Mouse (Mus musculus): ENCODE measurements at regions not wholly inside any gene's neighbourhood (a gene's known extent, or its start where the extent isn't known, plus 50 kb on each side); places are given as distances from the start of the nearest gene placed in this dataset.
A peak's percentile ranks its signal among the peaks of the same experiment; 100 is the strongest.

- DNase-seq (ENCODE audit: low spot score): peak; percentile 12
Measured at GRCm38 (mm10) chr1:45575131-45575530, 72.0 kb upstream of the Col5a2 start.

- DNase-seq (ENCODE audit: low spot score): no peak
Measured at GRCm38 (mm10) chr1:45580466-45580865, 77.4 kb upstream of the Col5a2 start.

GRCm38 (mm10) chr1:45587351-45588025 is 84.4 kb upstream of the Col5a2 start:
- DNase-seq (ENCODE audit: low spot score): no peak

DNA sequence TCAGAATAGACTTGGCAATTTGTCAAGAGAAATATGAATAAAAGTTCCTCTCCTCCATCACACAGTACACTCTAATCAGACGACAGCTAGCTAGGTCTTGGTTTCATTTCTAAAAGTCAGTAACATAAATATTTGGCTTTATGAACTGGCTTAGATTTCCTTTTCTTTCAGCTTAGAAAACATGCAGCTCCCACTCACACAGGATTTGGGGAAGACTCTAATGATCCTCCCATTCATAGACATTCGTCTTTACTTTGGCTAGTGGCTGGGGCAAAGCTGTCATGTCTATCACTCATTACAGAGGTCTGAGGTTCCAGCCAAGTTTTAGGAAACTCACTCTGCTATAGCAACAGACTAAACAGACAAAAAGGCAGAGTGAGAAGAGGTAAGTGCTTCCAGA is 94.2 kb upstream of the Col5a2 start:
- DNase-seq (ENCODE audit: low spot score): no peak

DNA sequence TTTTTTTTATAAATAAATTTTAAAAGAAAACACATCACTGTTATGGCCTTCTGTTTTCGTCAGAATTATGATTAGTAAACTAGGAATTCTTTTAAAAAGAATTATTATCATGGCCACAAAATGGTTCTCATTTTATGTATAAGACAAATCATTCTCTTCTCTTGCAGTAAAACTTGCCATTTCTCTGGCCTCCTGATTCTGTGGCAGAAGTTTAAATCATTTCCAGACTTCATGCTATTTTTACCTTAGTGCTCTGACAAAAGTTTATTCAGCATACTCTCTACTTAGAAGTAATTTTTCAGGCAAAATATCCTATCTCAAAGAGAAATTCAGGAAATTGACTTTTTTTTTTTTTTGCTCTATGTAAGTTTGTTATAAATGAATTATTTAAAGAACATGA is 96.3 kb upstream of the Col5a2 start:
- no peak for DNase-seq (ENCODE audit: low spot score)

- no peak for DNase-seq (ENCODE audit: low spot score)
Measured at GRCm38 (mm10) chr1:45600011-45600410, 96.9 kb upstream of the Col5a2 start.

- DNase-seq (ENCODE audit: low spot score): no peak
Measured at GRCm38 (mm10) chr1:45605571-45605970, 102.5 kb upstream of the Col5a2 start.

- DNase-seq (ENCODE audit: low spot score): no peak
Measured at GRCm38 (mm10) chr1:45608316-45608715, 105.2 kb upstream of the Col5a2 start.

DNA sequence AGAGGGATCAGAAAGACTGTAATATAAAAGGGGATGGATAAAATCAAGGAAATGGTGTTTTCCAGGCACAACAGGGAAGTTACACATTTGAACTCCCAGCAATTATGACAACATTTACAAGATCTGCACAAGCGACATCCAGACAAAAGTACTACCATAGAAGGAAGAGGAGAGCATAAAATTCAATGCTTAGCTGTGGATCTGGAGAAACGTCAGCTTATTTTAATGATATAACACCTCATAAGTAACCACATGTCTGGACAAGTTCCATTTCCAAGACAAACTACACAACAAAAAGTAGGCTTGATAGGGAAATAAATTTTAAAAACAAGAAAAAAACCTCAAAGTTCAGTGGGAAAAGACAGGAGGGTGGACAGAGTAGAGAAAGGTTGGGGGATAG is 115.9 kb upstream of the Col5a2 start:
- no peak for DNase-seq (ENCODE audit: low spot score)

GRCm38 (mm10) chr1:45625921-45626320 is 122.8 kb upstream of the Col5a2 start:
- DNase-seq (ENCODE audit: low spot score): no peak

DNA sequence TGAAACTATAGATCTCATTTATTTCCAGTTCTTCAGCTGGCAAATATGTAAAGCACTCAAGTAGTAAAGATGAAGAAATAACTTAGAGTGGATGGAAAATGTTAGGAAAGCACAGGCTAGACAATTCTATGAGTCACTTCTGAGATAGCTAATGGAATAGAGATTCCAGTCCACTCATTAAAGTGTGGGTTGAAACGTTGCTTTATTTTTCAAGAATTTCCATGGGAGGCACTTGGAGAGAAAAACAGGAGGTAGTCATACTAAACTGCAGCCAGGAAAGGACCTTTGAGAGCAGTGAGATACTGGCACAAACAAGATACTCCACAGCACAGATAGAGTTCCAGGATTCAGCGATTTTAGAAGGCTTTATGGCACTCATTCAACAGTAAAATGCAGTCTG is 123.7 kb upstream of the Col5a2 start:
- DNase-seq (ENCODE audit: low spot score): no peak

- peak; percentile 78 for DNase-seq (ENCODE audit: low spot score)
Measured at GRCm38 (mm10) chr1:45627840-45628239, 124.8 kb upstream of the Col5a2 start.

- DNase-seq (ENCODE audit: low spot score): no peak
Measured at GRCm38 (mm10) chr1:45647301-45647700, 144.2 kb upstream of the Col5a2 start.

- no peak for DNase-seq (ENCODE audit: low spot score)
Measured at GRCm38 (mm10) chr1:45653248-45653647, 141.7 kb upstream of the Wdr75 start.

- no peak for DNase-seq (ENCODE audit: low spot score)
Measured at GRCm38 (mm10) chr1:45663882-45664520, 131.0 kb upstream of the Wdr75 start.

- peak; percentile 72 for DNase-seq (ENCODE audit: low spot score)
Measured at GRCm38 (mm10) chr1:45672443-45673156, 122.4 kb upstream of the Wdr75 start.

- peak; percentile 23 for DNase-seq (ENCODE audit: low spot score)
Measured at GRCm38 (mm10) chr1:45675771-45676439, 119.1 kb upstream of the Wdr75 start.

DNA sequence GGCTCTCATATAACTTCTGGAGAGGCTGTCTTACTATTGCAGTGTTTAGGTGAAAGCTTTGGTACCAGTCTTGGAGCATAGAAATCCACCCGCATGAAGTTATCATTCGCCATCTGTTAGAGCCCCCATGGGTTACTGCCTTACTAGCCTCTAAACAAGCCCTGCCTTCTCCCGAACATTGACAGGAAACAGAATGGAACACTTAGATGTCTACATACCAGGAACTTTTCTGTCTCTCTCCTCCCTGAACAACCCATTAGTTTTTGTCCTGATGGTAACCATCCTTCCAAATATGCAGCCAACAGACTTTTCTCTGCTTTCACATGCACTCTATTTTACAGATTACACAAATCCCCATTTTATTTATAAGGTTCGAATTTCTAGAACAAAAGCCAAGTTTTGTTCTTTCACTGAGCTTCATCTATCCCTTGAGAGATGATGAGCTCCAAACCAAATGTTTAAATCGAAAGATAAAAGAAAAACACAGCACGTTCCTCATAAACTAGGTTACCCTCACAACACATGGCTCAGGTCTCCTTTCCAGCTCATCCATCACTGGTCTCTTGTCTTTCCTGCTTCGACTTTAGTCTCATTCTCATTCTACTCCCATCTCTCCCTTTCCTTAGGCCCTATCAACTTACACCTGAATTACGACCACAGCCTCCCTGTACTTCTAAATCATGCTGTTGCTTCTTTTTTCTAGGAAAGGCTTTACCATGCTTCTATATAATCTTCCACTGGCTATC is 114.8 kb upstream of the Wdr75 start:
- DNase-seq (ENCODE audit: low spot score): no peak

GRCm38 (mm10) chr1:45700893-45701292 is 94.1 kb upstream of the Wdr75 start:
- no peak for DNase-seq (ENCODE audit: low spot score)

DNA sequence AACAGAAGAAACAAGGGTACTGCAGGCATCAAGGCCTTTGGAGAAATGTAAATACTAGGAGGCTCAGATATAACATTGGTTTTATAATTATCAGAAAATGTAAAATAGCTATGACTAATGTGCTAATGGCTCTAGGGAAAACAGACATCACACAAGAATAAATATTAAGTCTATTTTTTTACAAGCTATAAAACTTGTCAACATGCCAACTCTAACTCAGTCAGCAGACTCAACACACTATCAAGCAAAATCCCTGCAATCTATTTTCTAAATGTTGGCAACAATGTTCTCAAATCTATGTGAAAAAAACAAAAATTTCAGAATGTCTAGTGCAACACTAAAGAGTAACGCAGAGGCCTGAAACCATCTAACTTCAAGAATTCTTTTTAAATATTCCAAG is 93.5 kb upstream of the Wdr75 start:
- no peak for DNase-seq (ENCODE audit: low spot score)

DNA sequence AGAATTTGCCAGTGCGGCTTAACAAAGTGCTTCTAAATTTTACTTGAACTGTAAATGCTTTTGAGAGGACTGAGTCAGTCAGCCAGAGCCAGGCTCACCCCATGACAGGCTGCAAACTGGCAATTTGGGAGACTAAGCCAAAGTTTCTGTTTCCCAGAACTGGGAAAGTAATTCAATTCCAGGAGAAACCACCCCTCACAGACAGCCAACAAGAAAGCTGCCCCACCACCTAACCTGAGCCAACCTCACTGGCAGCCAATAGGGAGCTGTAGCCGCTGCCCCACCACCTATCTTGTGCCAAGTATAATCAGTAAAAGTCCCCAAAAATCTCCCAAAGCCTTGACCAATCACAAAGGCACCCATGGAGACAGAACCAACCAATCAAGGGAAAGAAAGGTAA is 71.6 kb upstream of the Wdr75 start:
- no peak for DNase-seq (ENCODE audit: low spot score)

DNA sequence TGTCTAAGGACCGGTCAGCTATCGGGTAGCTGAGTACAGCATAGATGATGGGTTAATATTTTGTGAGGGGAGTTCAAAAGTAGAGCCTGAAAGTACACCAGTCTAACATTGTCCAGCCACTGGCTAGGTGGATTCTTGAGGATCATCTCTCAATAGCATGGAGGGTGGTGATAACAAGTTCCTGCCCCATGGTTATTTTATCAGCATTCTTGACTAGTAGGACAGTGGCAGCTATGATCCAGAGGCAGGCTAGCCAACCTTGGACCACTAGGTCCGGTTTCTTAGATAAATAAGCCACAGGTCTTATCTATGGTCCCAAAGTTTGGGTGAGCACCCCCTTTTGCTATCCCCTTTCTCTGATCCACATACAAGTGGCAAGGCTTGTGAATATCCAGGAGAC is 62.0 kb upstream of the Wdr75 start:
- DNase-seq (ENCODE audit: low spot score): no peak
